Mouse (Mus musculus) embryo, embryonic 9.5 days (tissue): ENCODE data around the gene Ptpru.

Experiments used
- DNase-seq: peaks from one replicate; pipeline ENCODE4 v3.0.0-alpha.2; 2017; ENCODE audit errors: extremely low spot score

The Ptpru gene

GRCm38 (mm10) chr4:131784034-131784433 lies 54.1 kb downstream of the Ptpru start:
- peak; percentile 53 for DNase-seq

- DNase-seq = no peak
Measured at GRCm38 (mm10) chr4:131781023-131781422, 57.1 kb downstream of the Ptpru start.

- DNase-seq = no peak
Measured at GRCm38 (mm10) chr4:131778616-131779275, 59.3 kb downstream of the Ptpru start.

GRCm38 (mm10) chr4:131771384-131771783 lies 66.7 kb downstream of the Ptpru start:
- DNase-seq = no peak

GRCm38 (mm10) chr4:131763911-131764310 lies 74.2 kb downstream of the Ptpru start:
- DNase-seq = no peak

GRCm38 (mm10) chr4:131763479-131763878 lies 74.6 kb downstream of the Ptpru start:
- DNase-seq = no peak

GRCm38 (mm10) chr4:131762211-131762784 lies 75.8 kb downstream of the Ptpru start:
- no peak for DNase-seq

GRCm38 (mm10) chr4:131752204-131752837 lies 85.8 kb downstream of the Ptpru start:
- no peak for DNase-seq

- no peak for DNase-seq
Measured at GRCm38 (mm10) chr4:131751561-131751960, 86.5 kb downstream of the Ptpru start.

GRCm38 (mm10) chr4:131749802-131750201 lies 88.3 kb downstream of the Ptpru start:
- DNase-seq = no peak

GRCm38 (mm10) chr4:131744685-131745043 lies 93.4 kb downstream of the Ptpru start:
- no peak for DNase-seq

GRCm38 (mm10) chr4:131743831-131744684 lies 94.0 kb downstream of the Ptpru start:
- DNase-seq = peak; percentile 47

GRCm38 (mm10) chr4:131743031-131743430 lies 95.1 kb downstream of the Ptpru start:
- DNase-seq = no peak

GRCm38 (mm10) chr4:131740621-131741020 lies 97.5 kb downstream of the Ptpru start:
- DNase-seq = no peak

GRCm38 (mm10) chr4:131728628-131729027 lies 109.5 kb downstream of the Ptpru start:
- DNase-seq = no peak

GRCm38 (mm10) chr4:131723415-131724080 lies 114.5 kb downstream of the Ptpru start:
- DNase-seq = peak; percentile 54

GRCm38 (mm10) chr4:131722121-131722841 lies 115.8 kb downstream of the Ptpru start:
- peak; percentile 15 for DNase-seq

- DNase-seq = no peak
Measured at GRCm38 (mm10) chr4:131719151-131719550, 118.9 kb downstream of the Ptpru start.
